Mouse (Mus musculus) right cerebral cortex, postnatal 14 days (tissue): ENCODE results near the gene Ccdc18.
"Not testable (repeated sequence)": the region's sequence is repeated elsewhere in the genome, so short reads cannot be mapped to it uniquely, and the experiment has no call there.

ENCODE experiments used
- DNase-seq: peaks from one replicate; pipeline ENCODE4 v3.0.0; 2022

Ccdc18 gene

DNA sequence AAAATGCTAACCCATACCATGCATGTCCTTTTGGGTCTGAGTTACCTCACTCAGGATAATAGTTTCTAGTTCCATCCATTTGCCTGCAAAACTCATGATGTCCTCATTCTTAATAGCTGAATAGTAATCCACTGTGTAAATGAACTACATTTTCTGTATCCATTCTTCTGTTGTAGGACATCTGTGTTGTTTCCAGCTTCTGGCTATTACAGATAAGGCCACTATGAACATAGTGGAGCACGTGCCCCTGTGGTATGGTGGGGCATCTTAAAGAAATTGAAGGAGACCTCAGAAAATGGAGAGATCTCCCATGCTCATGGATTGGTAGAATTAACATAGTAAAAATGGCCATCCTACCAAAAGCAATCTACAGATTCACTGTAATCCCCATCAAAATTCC, 131.1 kb downstream of the Ccdc18 start:
- DNase-seq = not testable (repeated sequence)

- DNase-seq = no peak
These were observed 134.3 kb downstream of the Ccdc18 start for GRCm38 (mm10) chr5:108266990-108267389.

DNA sequence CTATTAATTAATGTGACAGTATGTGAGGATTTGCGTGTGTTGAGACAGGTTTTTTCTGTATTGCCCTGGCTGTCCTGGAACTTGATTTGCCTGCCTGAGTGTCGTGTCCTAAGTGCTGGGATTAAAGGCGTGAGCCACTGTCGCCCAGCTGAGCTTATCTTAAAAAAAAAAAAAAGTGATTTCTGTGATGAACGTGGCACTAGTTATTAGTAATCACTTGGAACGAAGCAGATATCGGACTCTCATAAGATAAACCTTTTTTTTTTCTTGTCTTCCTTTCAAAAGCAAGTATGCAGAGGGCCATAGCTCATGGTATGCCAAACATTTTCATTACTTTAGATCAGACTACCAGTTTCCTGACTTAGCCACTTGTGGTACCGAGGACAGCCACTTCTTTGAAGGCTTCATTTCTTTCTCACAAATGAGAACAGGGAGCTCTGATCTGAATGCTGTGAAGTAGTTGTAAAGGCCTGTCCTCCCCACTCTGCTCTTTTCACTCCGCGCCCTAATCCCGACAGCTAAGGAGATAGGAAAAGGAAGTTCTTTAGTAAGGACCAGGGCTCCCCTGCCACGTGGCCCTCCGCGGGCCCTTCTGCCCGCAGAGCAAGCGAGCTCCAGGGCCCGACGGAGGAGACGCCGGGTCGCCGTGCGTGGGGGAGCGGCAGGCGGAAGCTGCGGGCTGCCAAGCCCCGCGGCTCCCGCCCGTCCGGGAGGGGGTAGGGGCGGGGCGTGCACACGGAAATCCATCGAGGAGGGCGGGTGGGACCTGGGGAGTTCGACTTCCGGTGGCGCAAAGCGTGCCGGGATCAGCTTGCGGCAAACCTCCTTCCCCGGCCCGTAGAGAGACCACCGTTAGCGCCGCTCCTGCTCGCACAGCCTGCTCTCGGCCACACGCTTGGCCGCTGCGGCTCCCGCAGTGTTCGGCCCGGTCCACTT, 135.7 kb downstream of the Ccdc18 start, which contains the start of gene Dr1:
Dr1 (plus strand) TSS at position 771 of the 936 bp plus-strand sequence.
- DNase-seq = peak; percentile 84

- DNase-seq = no peak
These were observed 136.6 kb downstream of the Ccdc18 start for GRCm38 (mm10) chr5:108269063-108269810.

DNA sequence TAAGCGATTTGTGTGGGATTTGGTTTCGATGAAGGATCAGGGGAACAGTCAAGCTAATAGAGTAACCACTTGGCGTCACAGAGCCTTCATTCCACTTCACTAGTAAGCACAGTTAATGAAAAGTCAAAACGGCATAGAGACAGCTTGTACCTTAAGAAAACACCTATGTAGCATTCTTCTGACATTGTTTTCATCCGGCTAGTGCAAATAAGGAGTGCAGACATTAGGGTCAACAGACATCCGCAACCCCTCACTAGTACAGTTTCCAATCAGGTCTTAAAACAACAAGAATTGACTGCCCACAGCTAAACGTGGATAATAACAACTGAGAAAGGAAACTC, 137.1 kb downstream of the Ccdc18 start:
- DNase-seq = no peak

DNA sequence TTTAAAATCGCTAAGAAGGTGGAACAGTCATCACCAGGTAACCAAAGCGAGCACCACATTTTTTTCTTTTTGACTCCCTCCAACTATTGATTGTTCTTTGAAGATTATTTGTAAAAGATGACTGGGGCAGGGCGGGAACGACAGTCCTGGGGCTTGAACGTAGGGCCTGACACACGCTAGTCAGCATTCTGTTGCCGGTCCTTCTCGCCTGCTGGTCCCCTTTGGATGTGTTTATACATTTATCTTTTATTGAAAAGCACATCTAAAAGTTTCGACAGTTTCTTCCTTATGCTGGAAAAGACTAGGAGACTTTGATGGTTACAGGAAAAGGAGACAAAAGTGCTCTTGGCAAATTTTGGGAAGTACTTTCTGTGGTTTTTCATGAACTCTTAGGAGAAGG, 137.7 kb downstream of the Ccdc18 start:
- no peak for DNase-seq

DNA sequence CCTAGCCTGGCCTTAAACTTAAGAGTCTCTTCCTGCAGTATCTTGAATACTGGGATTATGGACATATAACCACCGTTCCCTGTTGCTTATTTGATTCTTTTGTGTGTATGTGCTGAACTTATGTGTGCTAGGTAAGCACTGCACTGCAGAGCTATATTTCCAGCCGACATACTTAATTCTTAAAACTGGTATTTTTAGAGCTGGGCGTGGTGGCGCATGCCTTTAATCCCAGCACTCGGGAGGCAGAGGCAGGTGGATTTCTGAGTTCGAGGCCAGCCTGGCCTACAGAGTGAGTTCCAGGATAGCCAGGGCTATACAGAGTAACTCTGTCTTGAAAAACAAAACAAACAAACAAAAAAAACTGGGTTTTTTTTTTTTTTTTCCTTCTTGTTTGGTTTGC, 138.7 kb downstream of the Ccdc18 start:
- not testable (repeated sequence) for DNase-seq
